Mouse (Mus musculus) lung, embryonic 14.5 days (tissue): ENCODE results near the gene Dll1. TPM values are rescaled to one million over a fixed set of nuclear protein-coding genes. Genes with fewer than 3 reads are reported as not detected.

ENCODE experiments used
- ATAC-seq: fragments of 200-750 bp; cut with Nextera tagmentation; 2 replicates; pipeline ENCODE4 v1.8.0; 2017; ENCODE audit warnings: mild to moderate bottlenecking, moderate TSS enrichment, moderate library complexity; ENCODE audit not compliant: insufficient read depth
- DNase-seq: peaks from one replicate; pipeline ENCODE4 v3.0.0-alpha.2; 2015
- H3K27ac ChIP-seq: fragments of 300-500 bp; sonication (generic); 2 replicates; pipeline ENCODE4 v1.5.1; 2014; ENCODE audit warnings: low read depth, mild to moderate bottlenecking, moderate library complexity
- H3K27me3 ChIP-seq: fragments of 300-500 bp; sonication (generic); 2 replicates; pipeline ENCODE4 v1.6.1; 2014; ENCODE audit warnings: low read length, control low read depth; ENCODE audit not compliant: insufficient read depth
- H3K36me3 ChIP-seq: fragments of 300-500 bp; sonication (generic); 2 replicates; pipeline ENCODE4 v1.6.1; 2014; ENCODE audit warnings: control low read depth; ENCODE audit not compliant: insufficient read depth
- H3K4me1 ChIP-seq: fragments of 300-500 bp; sonication (generic); 2 replicates; pipeline ENCODE4 v1.6.1; 2014; ENCODE audit warnings: antibody characterized with exemption, control low read depth; ENCODE audit not compliant: insufficient read depth
- H3K4me2 ChIP-seq: fragments of 300-500 bp; sonication (generic); 2 replicates; pipeline ENCODE4 v1.6.1; 2014; ENCODE audit warnings: mild to moderate bottlenecking
- H3K4me3 ChIP-seq: fragments of 300-500 bp; sonication (generic); 2 replicates; pipeline ENCODE4 v1.5.1; 2014; ENCODE audit warnings: low read depth, low read length
- H3K9ac ChIP-seq: fragments of 300-500 bp; sonication (generic); 2 replicates; pipeline ENCODE4 v1.6.1; 2014
- H3K9me3 ChIP-seq: fragments of 300-500 bp; sonication (generic); 2 replicates; pipeline ENCODE4 v1.6.1; 2016; ENCODE audit warnings: low read depth, low read length, control low read depth
- CTCF ChIP-seq: IDR thresholded peaks from 2 replicates; pipeline ENCODE4 v1.5.1; 2016; ENCODE audit warnings: antibody characterized with exemption, low read depth
- WGBS: fragments of 180-500 bp; shearing (Covaris S2); extraction: QIAGEN DNeasy Blood & Tissue Kit; methylation state at CpG from one replicate; pipeline ENCODE4 v1.1.7; 2014; 5-methylcytosine and 5-hydroxymethylcytosine counted together
- polyA plus RNA-seq: library from polyadenylated mRNA; unstranded; fragments of >200 nt; fragmentation: Nextera tagmentation; extraction: Ambion mirVana; gene quantifications from 2 replicates; pipeline ENCODE4 v1.2.1, GENCODE M21; 2014

Gene Dll1
- polyA plus RNA-seq, 1 experiment from 2014 or later = 3.4 TPM

- no peak overlapping the region for H3K4me3 ChIP-seq
- no peak overlapping the region for H3K4me2 ChIP-seq
- no peaks in the 10 kb centered on the region for H3K4me1 ChIP-seq
- H3K9me3 ChIP-seq = no peaks in the 10 kb centered on the region
- no peak for TF ChIP-seq CTCF
- no peak overlapping the region for H3K9ac ChIP-seq
- no peaks in the 10 kb centered on the region for H3K36me3 ChIP-seq
- ATAC-seq (no peak), DNase-seq (no peak)
- no peak overlapping the region for H3K27ac ChIP-seq
- WGBS = 78% methylated on average over 2 of the region's 2 CpGs
- no peaks in the 10 kb centered on the region for H3K27me3 ChIP-seq
Observed at GRCm38 (mm10) chr17:15354006-15354405, 22.7 kb downstream of the Dll1 start.

- H3K9ac ChIP-seq = no peak overlapping the region
- ATAC-seq (no peak), DNase-seq (peak; percentile 8)
- no peak for TF ChIP-seq CTCF
- H3K27me3 ChIP-seq = no peaks in the 10 kb centered on the region
- H3K9me3 ChIP-seq = no peaks in the 10 kb centered on the region
- 47% methylated on average over 10 of the region's 10 CpGs for WGBS
- no peak overlapping the region for H3K27ac ChIP-seq
- H3K4me3 ChIP-seq = no peak overlapping the region
- no peaks in the 10 kb centered on the region for H3K4me1 ChIP-seq
- H3K36me3 ChIP-seq = no peaks in the 10 kb centered on the region
- H3K4me2 ChIP-seq = no peak overlapping the region
Observed at GRCm38 (mm10) chr17:15352869-15353610, 23.6 kb downstream of the Dll1 start.

- ATAC-seq = no peak
- Histone ChIP-seq H3K27ac (no peak overlapping the region), H3K36me3 (no peaks in the 10 kb centered on the region), H3K9me3 (no peaks in the 10 kb centered on the region), H3K4me1 (no peaks in the 10 kb centered on the region), H3K9ac (no peak overlapping the region), H3K4me2 (no peak overlapping the region), H3K27me3 (no peaks in the 10 kb centered on the region), H3K4me3 (no peak overlapping the region)
- 70% methylated on average over 2 of the region's 2 CpGs for WGBS
- TF ChIP-seq CTCF = no peak
- DNase-seq = no peak
Observed at GRCm38 (mm10) chr17:15350152-15350551, 26.5 kb downstream of the Dll1 start.

- no peaks in the 10 kb centered on the region for H3K4me1 ChIP-seq
- no peak overlapping the region for H3K4me3 ChIP-seq
- ATAC-seq (no peak), DNase-seq (no peak)
- no peak overlapping the region for H3K27ac ChIP-seq
- no peaks in the 10 kb centered on the region for H3K9me3 ChIP-seq
- H3K27me3 ChIP-seq = no peaks in the 10 kb centered on the region
- H3K9ac ChIP-seq = no peak overlapping the region
- H3K4me2 ChIP-seq = no peak overlapping the region
- no peaks in the 10 kb centered on the region for H3K36me3 ChIP-seq
- WGBS = 32% methylated on average over 14 of the region's 14 CpGs
- TF ChIP-seq CTCF = no peak
Observed at GRCm38 (mm10) chr17:15343071-15343822, 33.4 kb downstream of the Dll1 start.

GRCm38 (mm10) chr17:15337906-15338305, 38.8 kb downstream of the Dll1 start:
- H3K9ac ChIP-seq = no peak overlapping the region
- H3K4me3 ChIP-seq = no peak overlapping the region
- H3K27me3 ChIP-seq = no peaks in the 10 kb centered on the region
- H3K36me3 ChIP-seq = no peaks in the 10 kb centered on the region
- no peaks in the 10 kb centered on the region for H3K9me3 ChIP-seq
- no peak overlapping the region for H3K4me2 ChIP-seq
- no peak for ATAC-seq
- no peaks in the 10 kb centered on the region for H3K4me1 ChIP-seq
- DNase-seq = no peak
- TF ChIP-seq CTCF = no peak
- no peak overlapping the region for H3K27ac ChIP-seq
- WGBS = 90% methylated on average over 1 of the region's 1 CpGs

GRCm38 (mm10) chr17:15329740-15330318, 46.8 kb downstream of the Dll1 start:
- Histone ChIP-seq H3K4me3 (no peak overlapping the region), H3K4me1 (no peaks in the 10 kb centered on the region), H3K27ac (no peak overlapping the region), H3K4me2 (no peak overlapping the region), H3K9ac (no peak overlapping the region), H3K27me3 (no peaks in the 10 kb centered on the region), H3K9me3 (no peaks in the 10 kb centered on the region), H3K36me3 (no peaks in the 10 kb centered on the region)
- no peak for TF ChIP-seq CTCF
- WGBS = 69% methylated on average over 10 of the region's 10 CpGs
- no peak for ATAC-seq
- no peak for DNase-seq

- Histone ChIP-seq H3K4me1 (peaks cover 7% of the 10 kb centered on the region), H3K36me3 (no peaks in the 10 kb centered on the region), H3K27me3 (no peaks in the 10 kb centered on the region), H3K9ac (no peak overlapping the region), H3K4me2 (no peak overlapping the region), H3K4me3 (no peak overlapping the region), H3K27ac (no peak overlapping the region), H3K9me3 (no peaks in the 10 kb centered on the region)
- DNase-seq (no peak), ATAC-seq (no peak)
- 77% methylated on average over 5 of the region's 5 CpGs for WGBS
- no peak for TF ChIP-seq CTCF
Observed at GRCm38 (mm10) chr17:15327106-15327505, 49.6 kb downstream of the Dll1 start.
